In the genomic region with DNA sequence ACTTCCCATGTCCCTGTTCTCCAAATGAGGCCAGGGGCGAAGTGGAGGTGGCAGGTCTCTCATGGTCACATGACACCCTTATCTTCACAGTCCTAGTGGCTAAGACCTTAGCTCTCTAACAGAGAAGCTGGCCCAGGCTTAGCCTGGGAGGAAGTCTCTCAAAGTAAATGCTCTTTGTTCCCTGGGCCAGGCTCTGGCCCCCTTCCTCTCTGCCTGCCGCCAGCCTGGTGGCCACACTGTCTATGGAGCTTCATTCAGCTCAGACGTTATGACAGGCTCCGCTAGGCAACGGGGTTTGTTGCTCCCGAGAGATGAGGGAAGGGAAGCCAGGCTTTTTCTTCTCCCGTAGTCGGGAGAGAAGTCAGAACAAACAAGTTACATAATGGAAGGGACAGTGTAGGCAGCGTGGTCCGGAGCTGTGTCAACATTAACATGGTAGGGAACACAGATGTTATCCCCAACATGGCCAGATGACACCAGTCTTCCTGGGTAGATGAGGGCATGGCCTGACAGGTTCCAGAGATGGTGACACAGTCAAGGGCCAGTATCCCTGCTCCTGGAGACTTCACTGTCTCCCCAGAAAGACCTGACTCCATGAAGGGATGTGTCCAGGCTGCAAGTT, we compare ENCODE assay signal across 10 mouse cellular contexts. TPM values are rescaled to one million over a fixed set of nuclear protein-coding genes. Genes with fewer than 3 reads are reported as not detected.
DNase-seq lines count a peak whose midpoint lies in the region; ATAC-seq and TF ChIP-seq lines count a peak whose summit lies in the region.
"Had no signal": no experiment of that assay in that cellular context is flagged by ENCODE, and none has a peak within 500 bp of the region (broad histone marks: within the 10 kb centered on the region; RNA-seq: fewer than 3 reads in every experiment).

No protein-coding gene starts in this region.

- no peak for TF ChIP-seq RAD21 in MEL (IDR thresholded peaks at IDR 0.05; ENCODE audit: low read depth, low read length)

- TF ChIP-seq EP300 in MEL (IDR thresholded peaks at IDR 0.05; ENCODE audit: low read depth in 1 of 2, low read length in 2 of 2) = no peak
- TF ChIP-seq EP300 in heart, postnatal 0 days (IDR thresholded peaks at IDR 0.05; ENCODE audit: low read depth) = no peak

- no peak for TF ChIP-seq CTCF in MEL (IDR thresholded peaks at IDR 0.05 in 2 of 3, conservative IDR thresholded peaks at IDR 0.05 in 1 of 3; ENCODE audit: control insufficient read depth in 1 of 3, insufficient read depth in 1 of 3, low read depth in 2 of 3, low read length in 3 of 3, poor library complexity in 1 of 3, severe bottlenecking in 1 of 3)
- TF ChIP-seq CTCF in heart, postnatal 0 days (IDR thresholded peaks at IDR 0.05; ENCODE audit: low read depth) = no peak

- 36% methylated on average over 10 of the region's 10 CpGs for WGBS in heart, embryonic 10.5 days
- WGBS in heart, postnatal 0 days = 27% methylated on average over 10 of the region's 10 CpGs
- WGBS in liver, embryonic 16.5 days (ENCODE audit: insufficient replicate concordance) = 27% methylated on average over 10 of the region's 10 CpGs

- no peak overlapping the region for H3K9ac ChIP-seq in MEL (ENCODE audit: control insufficient read depth, low read depth, low read length, poor library complexity, severe bottlenecking)
- 0 out of 2 replicates have a peak overlapping the region, but pooled peaks have one; percentile 12 for H3K9ac ChIP-seq in heart, postnatal 0 days (replicated peaks; ENCODE audit: low read depth, low read length)
- no peak overlapping the region for H3K9ac ChIP-seq in liver, embryonic 16.5 days (ENCODE audit: low read depth, low read length)

- H3K4me1 ChIP-seq in heart, embryonic 10.5 days = peaks cover 46% of the 10 kb centered on the region
- peaks cover 0 to 7% of the 10 kb centered on the region in 2 experiments; a peak in 2 of 4 replicates for H3K4me1 ChIP-seq in MEL (ENCODE audit: control insufficient read depth in 1 of 2, insufficient read depth in 2 of 2, low read length in 2 of 2)
- H3K4me1 ChIP-seq in heart, postnatal 0 days (ENCODE audit: control insufficient read depth, insufficient read depth) = peaks cover 42% of the 10 kb centered on the region
- H3K4me1 ChIP-seq in liver, embryonic 16.5 days (ENCODE audit: control insufficient read depth, low read depth, low read length) = peaks cover 31% of the 10 kb centered on the region

- H3K27ac ChIP-seq in heart, embryonic 10.5 days = peak overlapping the region; percentile 74
- no peak overlapping the region for H3K27ac ChIP-seq in MEL (ENCODE audit: control insufficient read depth, low read depth, low read length)
- H3K27ac ChIP-seq in heart, postnatal 0 days (ENCODE audit: low read depth) = peak overlapping the region; percentile 28; the same call in 1 of the 2 replicates
- peak overlapping the region; percentile 21 for H3K27ac ChIP-seq in liver, embryonic 16.5 days (ENCODE audit: low read length)

- no peaks in the 10 kb centered on the region for H3K27me3 ChIP-seq in heart, embryonic 10.5 days (ENCODE audit: insufficient read depth, poor library complexity, severe bottlenecking)
- H3K27me3 ChIP-seq in MEL (ENCODE audit: control insufficient read depth in 1 of 2, insufficient read depth in 2 of 2, low read length in 2 of 2) = no peaks in the 10 kb centered on the region
- no peaks in the 10 kb centered on the region for H3K27me3 ChIP-seq in heart, postnatal 0 days (ENCODE audit: control insufficient read depth, insufficient read depth, low read length)
- no peaks in the 10 kb centered on the region for H3K27me3 ChIP-seq in liver, embryonic 16.5 days (ENCODE audit: control insufficient read depth, insufficient read depth, low read depth, low read length)

- no peak for TF ChIP-seq POLR2A in MEL (IDR thresholded peaks at IDR 0.05; ENCODE audit: control insufficient read depth in 1 of 2, insufficient read depth in 1 of 2, low read depth in 1 of 2, low read length in 2 of 2, poor library complexity in 1 of 2)

- no peak overlapping the region for H3K4me2 ChIP-seq in heart, postnatal 0 days (ENCODE audit: low read depth, low read length)
- H3K4me2 ChIP-seq in liver, embryonic 16.5 days (ENCODE audit: low read depth, low read length) = no peak overlapping the region

- peak; percentile 59 for ATAC-seq in heart, postnatal 0 days (ENCODE audit: insufficient read depth, low read depth)
- peak; percentile 60 for ATAC-seq in liver, embryonic 16.5 days (ENCODE audit: low read depth)
- no peak for ATAC-seq in monocyte, adult 5-6 weeks (replicated peaks; ENCODE audit: insufficient number of reproducible peaks, low FRiP score, low TSS enrichment, poor library complexity, severe bottlenecking)

- H3K4me3 ChIP-seq in heart, embryonic 10.5 days = no peak overlapping the region
- H3K4me3 ChIP-seq in MEL (ENCODE audit: control insufficient read depth in 1 of 2, insufficient read depth in 1 of 2, low read depth in 2 of 2, low read length in 2 of 2) = no peak overlapping the region
- H3K4me3 ChIP-seq in heart, postnatal 0 days (ENCODE audit: low read depth, low read length) = no peak overlapping the region
- no peak overlapping the region for H3K4me3 ChIP-seq in liver, embryonic 16.5 days (ENCODE audit: low read depth, low read length)

- DNase-seq in heart, embryonic 10.5 days (ENCODE audit: low spot score) = no peak
- DNase-seq in heart, adult 8-10 months (ENCODE audit: low spot score) = no peak
- peak; percentile 54 for DNase-seq in MEL (ENCODE audit: low read depth, low spot score)
- no peak for DNase-seq in heart, postnatal 0 days (ENCODE audit: low spot score)
- DNase-seq in urinary bladder, postnatal 25 days (ENCODE audit: low spot score) = no peak
- no peak for DNase-seq in right cerebral cortex, postnatal 4 days
- DNase-seq: adrenal gland, postnatal 14 days; layer of hippocampus, postnatal 36 days had no signal

- H3K9me3 ChIP-seq in heart, embryonic 10.5 days = no peaks in the 10 kb centered on the region
- no peaks in the 10 kb centered on the region for H3K9me3 ChIP-seq in MEL (replicated peaks; ENCODE audit: insufficient read depth, low read length)
- H3K9me3 ChIP-seq in heart, postnatal 0 days (replicated peaks; ENCODE audit: control insufficient read depth, low read length) = no peaks in the 10 kb centered on the region
- no peaks in the 10 kb centered on the region for H3K9me3 ChIP-seq in liver, embryonic 16.5 days (replicated peaks; ENCODE audit: control insufficient read depth, low read length)

- peaks cover 11% of the 10 kb centered on the region; the same call in 1 of the 2 replicates for H3K36me3 ChIP-seq in heart, embryonic 10.5 days
- H3K36me3 ChIP-seq in MEL (ENCODE audit: control insufficient read depth in 1 of 2, insufficient read depth in 2 of 2, low read length in 2 of 2) = peaks cover 0 to 2% of the 10 kb centered on the region in 2 experiments; a peak in 3 of 4 replicates
- H3K36me3 ChIP-seq in heart, postnatal 0 days (replicated peaks; ENCODE audit: control insufficient read depth, insufficient read depth, low read length) = no peaks in the 10 kb centered on the region
- no peaks in the 10 kb centered on the region for H3K36me3 ChIP-seq in liver, embryonic 16.5 days (ENCODE audit: control insufficient read depth, insufficient read depth)

- peaks cover 2% of the 10 kb centered on the region; the same call in 1 of the 2 replicates for H3K79me2 ChIP-seq in MEL (ENCODE audit: control insufficient read depth, insufficient read depth, low read length, poor library complexity)

RNA-seq across cellular contexts. Expression of gene Klhl26, which starts 7.4 kb away (rescaled TPM):
- 15.6 and 15.7 TPM in 2 replicates for polyA plus RNA-seq in heart, embryonic 10.5 days (2016; fragmentation: Nextera tagmentation; extraction: Ambion mirVana)
- total RNA-seq in heart, adult 8-10 months (2022) = 1 to 10 TPM; 8.1 to 9.3 (median 8.4) TPM
- 7.6 and 8.0 TPM in 2 replicates for total RNA-seq in MEL (2012; rRNA removed)
- polyA plus RNA-seq in MEL (2012; ENCODE audit: insufficient read depth in 1 of 2, insufficient read length in 2 of 2, low read depth in 1 of 2, low replicate concordance in 2 of 2, missing spikeins in 1 of 2) = 10 to 100 TPM in 1 of 2 experiments, not detected in 1; 11.4 TPM
- total RNA-seq in heart, postnatal 0 days (2014; rRNA removed; ENCODE audit: low replicate concordance) = 15.8 and 22.6 TPM in 2 replicates
- 7.1 and 8.7 TPM in 2 replicates for polyA plus RNA-seq in heart, postnatal 0 days (2015; fragmentation: Nextera tagmentation; extraction: Ambion mirVana)
- 5.6 and 7.1 TPM in 2 replicates for polyA plus RNA-seq in liver, embryonic 16.5 days (2015; fragmentation: Nextera tagmentation; extraction: Ambion mirVana)
- total RNA-seq in monocyte, adult 5-6 weeks (2017) = 3.3 to 8.3 TPM (median 3.4 TPM) in 3 replicates

RNA-seq across cellular contexts. Expression of gene Tmem59l, which starts 17.8 kb away (rescaled TPM):
- 1.2 and 3.6 TPM in 2 replicates for polyA plus RNA-seq in heart, embryonic 10.5 days (2016; fragmentation: Nextera tagmentation; extraction: Ambion mirVana)
- not detected for total RNA-seq in heart, adult 8-10 months (2022)
- total RNA-seq in MEL (2012; rRNA removed) = not detected in 2 replicates
- not detected for polyA plus RNA-seq in MEL (2012; ENCODE audit: insufficient read depth in 1 of 2, insufficient read length in 2 of 2, low read depth in 1 of 2, low replicate concordance in 2 of 2, missing spikeins in 1 of 2)
- not detected in 2 replicates for total RNA-seq in heart, postnatal 0 days (2014; rRNA removed; ENCODE audit: low replicate concordance)
- polyA plus RNA-seq in heart, postnatal 0 days (2015; fragmentation: Nextera tagmentation; extraction: Ambion mirVana) = not detected in 2 replicates
- polyA plus RNA-seq in liver, embryonic 16.5 days (2015; fragmentation: Nextera tagmentation; extraction: Ambion mirVana) = not detected in 2 replicates
- total RNA-seq in monocyte, adult 5-6 weeks (2017) = not detected in 3 replicates

RNA-seq across cellular contexts. Expression of gene Crlf1, which starts 23.6 kb away (rescaled TPM):
- polyA plus RNA-seq in heart, embryonic 10.5 days (2016; fragmentation: Nextera tagmentation; extraction: Ambion mirVana) = 1.8 and 3.2 TPM in 2 replicates
- total RNA-seq in heart, adult 8-10 months (2022) = under 1 TPM in 2 of 4 experiments, not detected in 2; 0.57 to 0.97 TPM
- 3.8 and 6.6 TPM in 2 replicates for total RNA-seq in MEL (2012; rRNA removed)
- polyA plus RNA-seq in MEL (2012; ENCODE audit: insufficient read depth in 1 of 2, insufficient read length in 2 of 2, low read depth in 1 of 2, low replicate concordance in 2 of 2, missing spikeins in 1 of 2) = 10 to 100 TPM in 1 of 2 experiments, not detected in 1; 26.6 TPM
- not detected in 2 replicates for total RNA-seq in heart, postnatal 0 days (2014; rRNA removed; ENCODE audit: low replicate concordance)
- 0.16 and 0.66 TPM in 2 replicates for polyA plus RNA-seq in heart, postnatal 0 days (2015; fragmentation: Nextera tagmentation; extraction: Ambion mirVana)
- polyA plus RNA-seq in liver, embryonic 16.5 days (2015; fragmentation: Nextera tagmentation; extraction: Ambion mirVana) = 0.83 and 1.3 TPM in 2 replicates
- not detected in 3 replicates for total RNA-seq in monocyte, adult 5-6 weeks (2017)
- total RNA-seq: adrenal gland, postnatal 14 days had no signal

RNA-seq across cellular contexts. Expression of gene Crtc1, which starts 30.0 kb away (rescaled TPM):
- 13.0 and 15.8 TPM in 2 replicates for polyA plus RNA-seq in heart, embryonic 10.5 days (2016; fragmentation: Nextera tagmentation; extraction: Ambion mirVana)
- total RNA-seq in heart, adult 8-10 months (2022) = 1 to 10 TPM; 7.5 to 9.8 (median 7.6) TPM
- total RNA-seq in MEL (2012; rRNA removed) = 3.0 and 3.3 TPM in 2 replicates
- 10 to 100 TPM in 1 of 2 experiments, not detected in 1; 18.0 TPM for polyA plus RNA-seq in MEL (2012; ENCODE audit: insufficient read depth in 1 of 2, insufficient read length in 2 of 2, low read depth in 1 of 2, low replicate concordance in 2 of 2, missing spikeins in 1 of 2)
- total RNA-seq in heart, postnatal 0 days (2014; rRNA removed; ENCODE audit: low replicate concordance) = 6.0 and 6.5 TPM in 2 replicates
- polyA plus RNA-seq in heart, postnatal 0 days (2015; fragmentation: Nextera tagmentation; extraction: Ambion mirVana) = 6.0 and 6.9 TPM in 2 replicates
- 3.4 and 3.9 TPM in 2 replicates for polyA plus RNA-seq in liver, embryonic 16.5 days (2015; fragmentation: Nextera tagmentation; extraction: Ambion mirVana)
- 1.8 to 7.0 TPM (median 6.5 TPM) in 3 replicates for total RNA-seq in monocyte, adult 5-6 weeks (2017)

RNA-seq across cellular contexts. Expression of gene Rex1bd, which starts 37.1 kb away (rescaled TPM):
- polyA plus RNA-seq in heart, embryonic 10.5 days (2016; fragmentation: Nextera tagmentation; extraction: Ambion mirVana) = 127 and 128 TPM in 2 replicates
- total RNA-seq in heart, adult 8-10 months (2022) = 100 to 1,000 TPM; 118 to 133 (median 124) TPM
- 200 and 204 TPM in 2 replicates for total RNA-seq in MEL (2012; rRNA removed)
- polyA plus RNA-seq in MEL (2012; ENCODE audit: insufficient read depth in 1 of 2, insufficient read length in 2 of 2, low read depth in 1 of 2, low replicate concordance in 2 of 2, missing spikeins in 1 of 2) = 100 to 1,000 TPM in 1 of 2 experiments, not detected in 1; 145 TPM
- total RNA-seq in heart, postnatal 0 days (2014; rRNA removed; ENCODE audit: low replicate concordance) = 121 and 145 TPM in 2 replicates
- polyA plus RNA-seq in heart, postnatal 0 days (2015; fragmentation: Nextera tagmentation; extraction: Ambion mirVana) = 139 and 146 TPM in 2 replicates
- 53.7 and 55.6 TPM in 2 replicates for polyA plus RNA-seq in liver, embryonic 16.5 days (2015; fragmentation: Nextera tagmentation; extraction: Ambion mirVana)
- total RNA-seq in monocyte, adult 5-6 weeks (2017) = 16.6 to 32.7 TPM (median 26.1 TPM) in 3 replicates
